ENCODE assay signal across 11 mouse cellular contexts in the genomic region with DNA sequence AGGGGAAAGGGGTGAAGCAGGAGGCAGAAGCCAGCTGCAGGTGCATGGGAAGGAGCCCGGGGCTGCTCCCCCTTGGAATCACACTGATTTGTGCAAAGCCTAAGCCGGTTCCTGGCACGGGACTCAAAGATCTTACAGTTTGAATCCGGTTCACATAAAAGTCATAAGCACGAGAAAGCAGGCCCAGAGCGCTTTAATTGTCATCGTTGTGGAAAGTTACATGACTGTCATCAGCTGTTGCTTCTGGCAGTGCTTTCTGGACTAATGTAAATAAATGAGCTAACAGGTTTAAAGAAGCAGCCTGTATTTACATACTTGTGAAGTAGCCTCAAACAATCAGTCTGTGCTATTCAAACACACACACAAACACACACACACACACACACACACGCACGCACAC. TPM values are rescaled to one million over a fixed set of nuclear protein-coding genes. Genes with fewer than 3 reads are reported as not detected.
DNase-seq lines count a peak whose midpoint lies in the region; ATAC-seq and TF ChIP-seq lines count a peak whose summit lies in the region.
"Had no signal": no experiment of that assay in that cellular context is flagged by ENCODE, and none has a peak within 500 bp of the region (broad histone marks: within the 10 kb centered on the region; RNA-seq: fewer than 3 reads in every experiment).

No protein-coding gene starts in this region.

- TF ChIP-seq CTCF in kidney, postnatal 0 days (IDR thresholded peaks at IDR 0.05; ENCODE audit: low read depth), result no peak

- no peaks in the 10 kb centered on the region for H3K27me3 ChIP-seq in limb, embryonic 14.5 days (ENCODE audit: control insufficient read depth, insufficient read depth, low read length)
- H3K27me3 ChIP-seq in limb, embryonic 10.5 days (ENCODE audit: low read depth, poor library complexity, severe bottlenecking), result no peaks in the 10 kb centered on the region
- H3K27me3 ChIP-seq in heart, embryonic 13.5 days (replicated peaks), result no peaks in the 10 kb centered on the region
- H3K27me3 ChIP-seq in kidney, postnatal 0 days (ENCODE audit: insufficient read depth, low read length), result no peaks in the 10 kb centered on the region

- H3K9me3 ChIP-seq in limb, embryonic 14.5 days (ENCODE audit: control insufficient read depth, low read length), result no peaks in the 10 kb centered on the region
- no peaks in the 10 kb centered on the region; the same call in 1 of the 2 replicates for H3K9me3 ChIP-seq in limb, embryonic 10.5 days (replicated peaks)
- H3K9me3 ChIP-seq in heart, embryonic 13.5 days, result no peaks in the 10 kb centered on the region
- H3K9me3 ChIP-seq in kidney, postnatal 0 days (replicated peaks; ENCODE audit: low read length), result no peaks in the 10 kb centered on the region

- no peak overlapping the region for H3K9ac ChIP-seq in limb, embryonic 14.5 days (ENCODE audit: low read depth, low read length, severe bottlenecking)
- H3K9ac ChIP-seq in heart, embryonic 13.5 days, result peak overlapping the region; percentile 59
- no peak overlapping the region for H3K9ac ChIP-seq in kidney, postnatal 0 days (ENCODE audit: low read depth, low read length)

- whole genome bisulfite sequencing in limb, embryonic 14.5 days, result 55% methylated on average over 9 of the region's 9 CpGs
- 91% methylated on average over 9 of the region's 9 CpGs for WGBS in limb, embryonic 10.5 days
- 55% methylated on average over 9 of the region's 9 CpGs for WGBS in heart, embryonic 13.5 days
- 54% methylated on average over 9 of the region's 9 CpGs for WGBS in kidney, postnatal 0 days

- no peak overlapping the region for H3K4me3 ChIP-seq in limb, embryonic 14.5 days (replicated peaks; ENCODE audit: low read length)
- H3K4me3 ChIP-seq in limb, embryonic 10.5 days, result no peak overlapping the region
- no peak overlapping the region for H3K4me3 ChIP-seq in heart, embryonic 13.5 days
- no peak overlapping the region for H3K4me3 ChIP-seq in kidney, postnatal 0 days (replicated peaks; ENCODE audit: low read depth, low read length)

- ATAC-seq in limb, embryonic 14.5 days (ENCODE audit: low FRiP score, low read depth), result no peak
- no peak for ATAC-seq in heart, embryonic 13.5 days (ENCODE audit: extremely low read depth, insufficient number of reproducible peaks, low FRiP score, low TSS enrichment)
- ATAC-seq in kidney, postnatal 0 days (replicated peaks; ENCODE audit: low FRiP score, low read depth), result peak; percentile 59; the same call in 1 of the 2 replicates

- no peak for TF ChIP-seq POLR2A in limb, embryonic 14.5 days (IDR thresholded peaks at IDR 0.05; ENCODE audit: borderline replicate concordance, extremely low read depth, insufficient read depth, insufficient read length)

- peak; percentile 23 for DNase-seq in limb, embryonic 14.5 days (ENCODE audit: low spot score)
- no peak for DNase-seq in limb, embryonic 10.5 days (ENCODE audit: low spot score)
- peak; percentile 90 for DNase-seq in kidney, postnatal 0 days (ENCODE audit: low spot score)
- DNase-seq in lung, postnatal 4 days, result peak; percentile 75 to 80
- DNase-seq in adrenal gland, adult (ENCODE audit: inconsistent age in 2 of 2, low spot score in 1 of 2), result no peak
- no peak for DNase-seq in adrenal gland, postnatal 14 days
- DNase-seq in frontal cortex, postnatal 25 days (ENCODE audit: low spot score in 2 of 2), result no peak
- DNase-seq: adrenal gland, adult 2 months; embryo, embryonic 11 days; gastrocnemius, postnatal 10 days had no signal

- no peaks in the 10 kb centered on the region; the same call in 1 of the 2 replicates for H3K36me3 ChIP-seq in limb, embryonic 14.5 days (ENCODE audit: control insufficient read depth, insufficient read depth, low read length)
- H3K36me3 ChIP-seq in limb, embryonic 10.5 days, result no peaks in the 10 kb centered on the region
- H3K36me3 ChIP-seq in heart, embryonic 13.5 days, result no peaks in the 10 kb centered on the region
- no peaks in the 10 kb centered on the region for H3K36me3 ChIP-seq in kidney, postnatal 0 days (ENCODE audit: insufficient read depth, low read length)

- no peak overlapping the region for H3K4me2 ChIP-seq in limb, embryonic 14.5 days (replicated peaks; ENCODE audit: low read depth, low read length, severe bottlenecking)
- H3K4me2 ChIP-seq in heart, embryonic 13.5 days, result no peak overlapping the region
- no peak overlapping the region for H3K4me2 ChIP-seq in kidney, postnatal 0 days (ENCODE audit: low read length)

- no peaks in the 10 kb centered on the region for H3K4me1 ChIP-seq in limb, embryonic 14.5 days (ENCODE audit: control insufficient read depth, insufficient read depth, low read length)
- no peaks in the 10 kb centered on the region for H3K4me1 ChIP-seq in limb, embryonic 10.5 days
- peaks cover 82% of the 10 kb centered on the region for H3K4me1 ChIP-seq in heart, embryonic 13.5 days
- H3K4me1 ChIP-seq in kidney, postnatal 0 days (replicated peaks; ENCODE audit: insufficient read depth, low read length), result no peaks in the 10 kb centered on the region

- H3K27ac ChIP-seq in limb, embryonic 14.5 days (replicated peaks; ENCODE audit: low read depth, low read length), result no peak overlapping the region
- H3K27ac ChIP-seq in limb, embryonic 10.5 days, result no peak overlapping the region
- H3K27ac ChIP-seq in heart, embryonic 13.5 days (replicated peaks), result peak overlapping the region; percentile 81
- peak overlapping the region; percentile 0; the same call in 1 of the 2 replicates for H3K27ac ChIP-seq in kidney, postnatal 0 days

RNA-seq across cellular contexts. Expression of gene 1700056E22Rik, which starts 26.3 kb away (rescaled TPM):
- polyA plus RNA-seq in limb, embryonic 14.5 days (2012; rRNA removed), result 1.8 and 2.1 TPM in 2 replicates
- polyA plus RNA-seq in limb, embryonic 14.5 days (2014; fragmentation: Nextera tagmentation; extraction: Ambion mirVana), result 2.1 and 2.5 TPM in 2 replicates
- polyA plus RNA-seq in limb, embryonic 10.5 days (2016; fragmentation: Nextera tagmentation; extraction: Ambion mirVana), result 0.56 and 0.96 TPM in 2 replicates
- polyA plus RNA-seq in heart, embryonic 13.5 days (2015; fragmentation: Nextera tagmentation; extraction: Ambion mirVana), result 2.4 TPM in 2 replicates
- 2.1 and 2.3 TPM in 2 replicates for polyA plus RNA-seq in kidney, postnatal 0 days (2015; fragmentation: Nextera tagmentation; extraction: Ambion mirVana)
- total RNA-seq in adrenal gland, postnatal 14 days (2021), result 5.4 and 5.7 TPM in 2 replicates

RNA-seq across cellular contexts. Expression of gene Dusp10, which starts 47.3 kb away (rescaled TPM):
- 22.1 and 29.6 TPM in 2 replicates for polyA plus RNA-seq in limb, embryonic 14.5 days (2012; rRNA removed)
- polyA plus RNA-seq in limb, embryonic 14.5 days (2014; fragmentation: Nextera tagmentation; extraction: Ambion mirVana), result 14.3 and 16.7 TPM in 2 replicates
- polyA plus RNA-seq in limb, embryonic 10.5 days (2016; fragmentation: Nextera tagmentation; extraction: Ambion mirVana), result 3.1 and 3.5 TPM in 2 replicates
- 12.1 and 13.2 TPM in 2 replicates for polyA plus RNA-seq in heart, embryonic 13.5 days (2015; fragmentation: Nextera tagmentation; extraction: Ambion mirVana)
- polyA plus RNA-seq in kidney, postnatal 0 days (2015; fragmentation: Nextera tagmentation; extraction: Ambion mirVana), result 3.1 and 3.4 TPM in 2 replicates
- total RNA-seq in adrenal gland, postnatal 14 days (2021), result 19.0 and 19.6 TPM in 2 replicates

Comparison
In these comparisons a context has a peak if more than half of its experiments do, and no peak if none do; other contexts are left out.
1. DNase-seq: peak in limb, embryonic 14.5 days (single experiment), kidney, postnatal 0 days (single experiment) and lung, postnatal 4 days (2 of 2); none in limb, embryonic 10.5 days (single experiment), adrenal gland, adult (0 of 2), adrenal gland, postnatal 14 days (single experiment) and frontal cortex, postnatal 25 days (0 of 2).
2. H3K27ac ChIP-seq: peak in heart, embryonic 13.5 days (single experiment) and kidney, postnatal 0 days (single experiment); none in limb, embryonic 14.5 days (single experiment) and limb, embryonic 10.5 days (single experiment).